Mouse (Mus musculus): Measurements from ENCODE around the gene Lad1. TPM values are rescaled to one million over a fixed set of nuclear protein-coding genes. Genes with fewer than 3 reads are reported as not detected.

Lad1 gene
- polyA plus RNA-seq, 1 experiment from 2014 or later, result 208 TPM

DNA sequence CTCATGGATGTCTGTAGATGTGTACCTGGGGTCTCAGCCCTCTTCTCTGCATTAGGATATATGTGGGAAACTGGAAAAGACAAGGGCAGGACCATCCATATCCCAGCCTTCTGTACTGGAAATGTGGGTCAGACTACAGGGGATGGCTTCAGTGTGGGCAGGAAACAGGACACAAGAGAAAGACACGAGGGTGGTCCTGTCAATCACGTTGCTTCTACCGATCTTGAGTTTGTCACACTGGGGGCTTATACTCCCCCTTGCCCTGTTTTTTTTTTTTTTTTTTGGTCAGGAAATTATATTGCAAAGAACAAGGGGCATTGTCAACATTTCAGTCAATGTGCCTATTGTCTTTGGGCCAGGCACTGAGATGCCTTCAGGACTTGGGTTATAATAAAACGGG is 20.2 kb downstream of the Lad1 start:
- Histone ChIP-seq H3K4me1 (replicated peaks; ENCODE audit: control insufficient read depth, insufficient read depth, low read length) (no peaks in the 10 kb centered on the region), H3K4me2 (replicated peaks; ENCODE audit: low read depth) (no peak overlapping the region), H3K9ac (ENCODE audit: low read depth, low read length) (no peak overlapping the region), H3K36me3 (ENCODE audit: control insufficient read depth, insufficient read depth) (peaks cover under 1% of the 10 kb centered on the region; the same call in 1 of the 2 replicates), H3K27me3 (replicated peaks; ENCODE audit: control insufficient read depth, insufficient read depth, low read length) (no peaks in the 10 kb centered on the region), H3K27ac (ENCODE audit: low read depth, low read length) (no peak overlapping the region), H3K9me3 (ENCODE audit: control insufficient read depth) (no peaks in the 10 kb centered on the region), H3K4me3 (ENCODE audit: low read depth, low read length) (no peak overlapping the region)
- TF ChIP-seq CTCF (IDR thresholded peaks at IDR 0.05; ENCODE audit: low read depth), result no peak
- no peak for ATAC-seq
- 57% methylated on average over 4 of the region's 4 CpGs for WGBS

DNA sequence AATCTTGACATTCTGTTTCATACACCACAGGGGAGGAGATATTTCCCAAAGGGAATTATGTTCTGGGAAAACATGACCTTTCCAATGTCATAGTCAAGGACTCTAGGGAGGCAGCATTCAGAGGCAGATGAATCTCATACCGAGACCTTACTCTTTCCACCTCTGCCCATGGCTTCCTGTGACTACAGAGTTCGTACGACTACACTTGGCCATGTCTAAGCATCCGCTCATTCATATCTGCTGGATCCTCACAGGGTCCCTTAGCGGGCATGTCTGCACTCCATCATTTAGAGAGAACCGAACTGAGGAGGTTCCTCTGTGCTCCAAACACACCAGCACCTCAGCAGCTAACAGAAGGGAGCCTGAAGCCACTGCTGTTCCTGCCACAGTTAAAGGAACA is 20.7 kb downstream of the Lad1 start:
- TF ChIP-seq CTCF (IDR thresholded peaks at IDR 0.05; ENCODE audit: low read depth), result no peak

DNA sequence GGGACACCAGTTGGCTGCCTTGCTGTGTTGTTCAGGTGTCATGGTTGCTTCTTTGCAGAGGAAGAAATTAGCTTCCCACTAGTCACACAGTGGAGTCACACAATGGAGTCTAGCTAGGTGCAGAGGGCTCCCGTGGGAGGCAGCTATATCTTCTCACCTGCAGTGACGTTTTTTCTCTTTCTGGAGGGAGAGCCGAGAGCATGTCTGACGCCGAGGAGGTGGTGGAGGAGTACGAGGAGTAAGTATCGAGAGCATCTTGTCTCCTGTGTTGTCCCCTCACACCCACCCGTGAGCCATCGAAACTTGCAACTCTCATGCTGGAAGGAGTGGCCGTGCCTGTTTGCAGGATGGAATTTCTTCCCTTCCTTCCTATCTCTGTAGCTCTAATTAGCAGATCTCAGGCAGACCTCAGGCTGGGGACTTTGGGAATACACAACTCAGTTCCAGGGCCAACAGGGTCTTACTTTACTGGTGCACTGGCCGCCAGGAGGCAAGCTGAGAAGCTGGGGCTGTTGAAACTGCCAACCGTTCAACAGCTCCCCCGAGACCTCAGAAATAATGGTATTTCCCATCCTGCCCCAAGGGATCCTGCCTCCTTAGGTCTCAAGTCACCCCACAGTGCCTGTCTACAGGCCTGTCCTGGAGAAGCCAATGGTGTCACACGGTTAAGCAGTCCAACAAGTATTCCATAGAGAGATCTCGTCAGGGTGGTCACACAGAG is 22.4 kb downstream of the Lad1 start:
- 63% methylated on average over 15 of the region's 15 CpGs for WGBS
- ATAC-seq, result no peak

More for the DNA sequence above, 20.7 kb downstream of the Lad1 start:
- Histone ChIP-seq H3K4me3 (ENCODE audit: low read depth, low read length) (no peak overlapping the region), H3K4me1 (replicated peaks; ENCODE audit: control insufficient read depth, insufficient read depth, low read length) (no peaks in the 10 kb centered on the region), H3K27me3 (replicated peaks; ENCODE audit: control insufficient read depth, insufficient read depth, low read length) (no peaks in the 10 kb centered on the region), H3K36me3 (ENCODE audit: control insufficient read depth, insufficient read depth) (no peaks in the 10 kb centered on the region), H3K9me3 (ENCODE audit: control insufficient read depth) (no peaks in the 10 kb centered on the region), H3K27ac (ENCODE audit: low read depth, low read length) (no peak overlapping the region), H3K9ac (ENCODE audit: low read depth, low read length) (no peak overlapping the region), H3K4me2 (replicated peaks; ENCODE audit: low read depth) (no peak overlapping the region)
- no peak for ATAC-seq
- 83% methylated on average over 6 of the region's 6 CpGs for WGBS

DNA sequence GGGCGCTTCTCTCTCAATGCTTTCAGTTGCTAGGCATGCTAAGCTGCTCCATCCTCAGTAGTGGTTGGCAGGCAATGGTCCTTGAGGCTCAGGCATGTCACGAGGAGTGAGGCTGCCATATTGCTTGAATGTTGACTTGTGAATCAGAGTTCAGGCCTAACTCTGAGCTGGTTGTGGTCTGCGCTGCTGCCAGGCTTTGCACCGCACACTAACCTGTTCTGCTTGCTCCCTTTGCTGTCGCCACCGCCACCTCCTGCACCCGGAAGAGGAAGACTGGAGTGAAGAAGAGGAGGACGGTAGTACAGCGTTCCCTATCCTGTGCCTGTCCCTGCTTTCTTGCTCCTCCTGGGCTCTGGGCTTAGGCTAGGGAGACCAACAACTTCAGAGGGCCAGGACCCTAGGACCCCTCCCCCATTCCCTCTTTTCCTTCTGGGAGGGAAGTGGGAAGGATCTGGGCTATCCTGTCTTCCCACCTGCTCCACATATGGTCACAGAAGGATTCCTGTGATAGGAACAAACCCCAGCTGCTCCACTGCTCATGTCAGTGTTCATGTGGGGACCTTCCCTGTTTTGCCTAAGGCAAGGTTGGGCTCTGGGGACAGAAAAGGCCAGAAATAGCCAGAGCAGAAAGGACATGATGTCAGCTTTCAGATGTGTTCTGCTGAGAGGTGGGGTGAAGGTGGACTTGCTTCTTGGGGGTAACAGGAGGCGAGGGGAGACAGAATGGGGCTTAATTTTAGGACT is 25.3 kb downstream of the Lad1 start:
- H3K27ac ChIP-seq (ENCODE audit: low read depth, low read length), result no peak overlapping the region
- no peak overlapping the region for H3K4me3 ChIP-seq (ENCODE audit: low read depth, low read length)
- H3K4me1 ChIP-seq (replicated peaks; ENCODE audit: control insufficient read depth, insufficient read depth, low read length), result no peaks in the 10 kb centered on the region
- no peaks in the 10 kb centered on the region for H3K27me3 ChIP-seq (replicated peaks; ENCODE audit: control insufficient read depth, insufficient read depth, low read length)
- H3K9me3 ChIP-seq (ENCODE audit: control insufficient read depth), result no peaks in the 10 kb centered on the region
- no peak overlapping the region for H3K9ac ChIP-seq (ENCODE audit: low read depth, low read length)
- WGBS, result 90% methylated on average over 10 of the region's 10 CpGs
- H3K4me2 ChIP-seq (replicated peaks; ENCODE audit: low read depth), result no peak overlapping the region
- ATAC-seq, result no peak
- H3K36me3 ChIP-seq (ENCODE audit: control insufficient read depth, insufficient read depth), result no peaks in the 10 kb centered on the region
- no peak for TF ChIP-seq CTCF (IDR thresholded peaks at IDR 0.05; ENCODE audit: low read depth)

More for the DNA sequence above, 22.4 kb downstream of the Lad1 start:
- Histone ChIP-seq H3K36me3 (ENCODE audit: control insufficient read depth, insufficient read depth) (no peaks in the 10 kb centered on the region), H3K9ac (ENCODE audit: low read depth, low read length) (no peak overlapping the region), H3K27ac (ENCODE audit: low read depth, low read length) (no peak overlapping the region), H3K4me1 (replicated peaks; ENCODE audit: control insufficient read depth, insufficient read depth, low read length) (no peaks in the 10 kb centered on the region), H3K27me3 (replicated peaks; ENCODE audit: control insufficient read depth, insufficient read depth, low read length) (no peaks in the 10 kb centered on the region), H3K9me3 (ENCODE audit: control insufficient read depth) (no peaks in the 10 kb centered on the region), H3K4me2 (replicated peaks; ENCODE audit: low read depth) (no peak overlapping the region), H3K4me3 (ENCODE audit: low read depth, low read length) (no peak overlapping the region)
- no peak for TF ChIP-seq CTCF (IDR thresholded peaks at IDR 0.05; ENCODE audit: low read depth)

DNA sequence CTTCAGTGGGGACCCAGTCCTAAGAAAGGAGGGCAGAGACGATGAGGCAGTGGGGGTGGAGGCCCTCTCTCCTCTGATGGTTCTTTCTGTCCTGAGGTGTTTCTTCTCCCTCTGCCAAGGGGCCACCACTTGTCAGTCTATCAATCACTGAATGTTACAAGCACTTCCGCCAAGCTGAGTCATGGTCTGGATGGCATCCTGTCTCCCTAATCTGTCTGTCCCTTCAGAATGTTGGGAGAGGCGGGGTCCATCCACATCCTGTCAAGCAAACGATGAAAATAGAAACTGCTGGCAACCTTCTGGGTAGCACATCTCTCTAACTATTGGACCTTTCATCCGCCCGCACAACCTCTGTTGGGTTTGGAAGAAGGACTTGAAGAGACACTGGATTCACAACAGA is 26.1 kb downstream of the Lad1 start:
- H3K27me3 ChIP-seq (replicated peaks; ENCODE audit: control insufficient read depth, insufficient read depth, low read length), result no peaks in the 10 kb centered on the region
- 67% methylated on average over 6 of the region's 6 CpGs for WGBS
- H3K27ac ChIP-seq (ENCODE audit: low read depth, low read length), result no peak overlapping the region
- H3K9ac ChIP-seq (ENCODE audit: low read depth, low read length), result no peak overlapping the region
- TF ChIP-seq CTCF (IDR thresholded peaks at IDR 0.05; ENCODE audit: low read depth), result no peak
- no peaks in the 10 kb centered on the region for H3K9me3 ChIP-seq (ENCODE audit: control insufficient read depth)
- ATAC-seq, result no peak
- no peaks in the 10 kb centered on the region for H3K4me1 ChIP-seq (replicated peaks; ENCODE audit: control insufficient read depth, insufficient read depth, low read length)
- H3K4me3 ChIP-seq (ENCODE audit: low read depth, low read length), result no peak overlapping the region
- H3K4me2 ChIP-seq (replicated peaks; ENCODE audit: low read depth), result no peak overlapping the region
- no peaks in the 10 kb centered on the region for H3K36me3 ChIP-seq (ENCODE audit: control insufficient read depth, insufficient read depth)

DNA sequence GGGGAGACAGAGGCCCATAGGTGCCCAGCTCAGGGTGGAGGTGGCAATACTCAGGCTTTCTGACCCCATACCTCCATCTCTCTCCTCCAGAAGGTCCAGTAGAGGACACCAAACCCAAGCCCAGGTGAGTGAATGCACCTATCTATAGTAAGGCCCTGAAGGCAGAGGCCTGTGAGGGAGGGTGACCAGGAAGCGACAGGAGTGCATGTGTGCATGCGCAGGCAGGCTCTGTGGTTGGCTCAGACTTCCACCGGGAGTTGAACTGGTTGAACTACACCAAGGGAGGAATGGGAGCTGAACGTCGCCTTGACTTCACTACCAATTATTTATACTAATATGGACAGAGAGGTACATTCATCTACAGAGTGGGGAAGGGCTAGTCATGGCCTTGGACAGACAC is 28.2 kb downstream of the Lad1 start:
- no peak overlapping the region for H3K27ac ChIP-seq (ENCODE audit: low read depth, low read length)
- 77% methylated on average over 5 of the region's 5 CpGs for WGBS
- no peaks in the 10 kb centered on the region for H3K9me3 ChIP-seq (ENCODE audit: control insufficient read depth)
- ATAC-seq, result no peak
- H3K4me1 ChIP-seq (replicated peaks; ENCODE audit: control insufficient read depth, insufficient read depth, low read length), result no peaks in the 10 kb centered on the region
- H3K4me2 ChIP-seq (replicated peaks; ENCODE audit: low read depth), result no peak overlapping the region
- H3K9ac ChIP-seq (ENCODE audit: low read depth, low read length), result no peak overlapping the region
- TF ChIP-seq CTCF (IDR thresholded peaks at IDR 0.05; ENCODE audit: low read depth), result no peak
- H3K4me3 ChIP-seq (ENCODE audit: low read depth, low read length), result no peak overlapping the region
- H3K27me3 ChIP-seq (replicated peaks; ENCODE audit: control insufficient read depth, insufficient read depth, low read length), result no peaks in the 10 kb centered on the region
- no peaks in the 10 kb centered on the region for H3K36me3 ChIP-seq (ENCODE audit: control insufficient read depth, insufficient read depth)
